Mouse (Mus musculus): ENCODE data around the gene 1700007K13Rik. TPM values are rescaled to one million over a fixed set of nuclear protein-coding genes. Genes with fewer than 3 reads are reported as not detected.

1700007K13Rik gene
- polyA plus RNA-seq, 1 experiment from 2014 or later, result 0.80 TPM

DNA sequence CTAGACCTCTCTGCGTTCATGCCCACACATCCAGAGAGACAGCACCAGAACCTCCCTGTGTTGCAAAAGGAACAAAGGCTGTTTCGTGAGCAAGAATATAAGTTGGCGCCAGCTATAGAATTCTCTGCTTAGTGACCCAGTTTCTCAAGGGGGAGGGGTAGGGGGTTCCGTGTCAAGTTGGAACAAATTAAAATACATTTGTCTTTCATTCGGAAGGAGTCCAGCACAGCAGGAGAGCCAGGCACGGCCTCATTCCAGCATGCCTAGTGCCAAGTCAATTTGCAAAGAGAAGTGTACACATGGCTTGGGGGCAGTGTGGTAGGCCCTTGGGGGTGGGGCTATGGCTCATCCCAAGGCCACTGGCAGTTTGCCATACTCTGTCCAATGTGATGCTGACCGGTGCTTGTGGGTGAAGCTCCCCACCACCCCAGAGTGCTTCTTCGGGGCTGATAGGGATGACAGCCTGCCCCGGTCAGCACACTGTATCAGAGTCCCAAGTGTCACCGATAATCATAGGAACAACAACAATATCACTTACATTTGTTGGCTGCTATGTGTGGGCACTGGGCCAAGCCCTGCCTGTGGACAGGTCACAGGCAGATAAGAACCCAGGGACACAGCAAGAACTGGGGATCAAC is 50.6 kb downstream of the 1700007K13Rik start:
- H3K4me2 ChIP-seq (ENCODE audit: low read depth, low read length), result no peak overlapping the region
- 60% methylated on average over 10 of the region's 10 CpGs for WGBS
- H3K36me3 ChIP-seq (ENCODE audit: control insufficient read depth, insufficient read depth, low read length), result no peaks in the 10 kb centered on the region
- no peak overlapping the region for H3K4me3 ChIP-seq (replicated peaks; ENCODE audit: low read length)
- no peak for ATAC-seq (ENCODE audit: insufficient read depth, low FRiP score)
- H3K27ac ChIP-seq (ENCODE audit: low read length), result no peak overlapping the region
- H3K9ac ChIP-seq (ENCODE audit: low read length), result no peak overlapping the region
- no peaks in the 10 kb centered on the region for H3K27me3 ChIP-seq (ENCODE audit: control insufficient read depth, insufficient read depth, low read length)
- H3K4me1 ChIP-seq (ENCODE audit: control insufficient read depth, insufficient read depth, low read length), result 0 out of 2 replicates have a peak, but pooled peaks cover 4% of the 10 kb centered on the region
- H3K9me3 ChIP-seq (replicated peaks; ENCODE audit: control insufficient read depth, low read length), result no peaks in the 10 kb centered on the region

DNA sequence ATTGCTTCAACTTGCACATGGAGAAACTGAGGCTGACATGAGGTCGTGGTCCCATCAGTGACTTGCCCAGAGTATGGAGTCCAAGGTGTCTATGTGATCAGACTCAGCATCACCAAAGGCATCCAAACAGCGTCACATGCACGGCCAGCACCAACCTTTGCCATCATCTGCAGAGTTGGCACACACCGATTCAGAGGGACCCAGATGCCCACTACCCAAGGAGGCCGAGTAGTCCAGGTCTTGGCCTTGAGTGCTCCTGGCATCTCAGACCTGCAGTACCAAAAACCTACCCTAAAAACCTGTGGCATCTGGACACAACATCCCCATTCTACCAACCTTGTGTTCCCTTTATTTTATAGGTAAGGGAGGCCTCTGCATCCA is 51.4 kb downstream of the 1700007K13Rik start:
- Histone ChIP-seq H3K36me3 (ENCODE audit: control insufficient read depth, insufficient read depth, low read length) (no peaks in the 10 kb centered on the region), H3K4me3 (replicated peaks; ENCODE audit: low read length) (no peak overlapping the region), H3K4me2 (ENCODE audit: low read depth, low read length) (no peak overlapping the region), H3K27me3 (ENCODE audit: control insufficient read depth, insufficient read depth, low read length) (no peaks in the 10 kb centered on the region), H3K27ac (ENCODE audit: low read length) (no peak overlapping the region), H3K4me1 (ENCODE audit: control insufficient read depth, insufficient read depth, low read length) (0 out of 2 replicates have a peak, but pooled peaks cover 4% of the 10 kb centered on the region), H3K9me3 (replicated peaks; ENCODE audit: control insufficient read depth, low read length) (no peaks in the 10 kb centered on the region), H3K9ac (ENCODE audit: low read length) (no peak overlapping the region)
- ATAC-seq (ENCODE audit: insufficient read depth, low FRiP score), result no peak
- 83% methylated on average over 5 of the region's 5 CpGs for WGBS

DNA sequence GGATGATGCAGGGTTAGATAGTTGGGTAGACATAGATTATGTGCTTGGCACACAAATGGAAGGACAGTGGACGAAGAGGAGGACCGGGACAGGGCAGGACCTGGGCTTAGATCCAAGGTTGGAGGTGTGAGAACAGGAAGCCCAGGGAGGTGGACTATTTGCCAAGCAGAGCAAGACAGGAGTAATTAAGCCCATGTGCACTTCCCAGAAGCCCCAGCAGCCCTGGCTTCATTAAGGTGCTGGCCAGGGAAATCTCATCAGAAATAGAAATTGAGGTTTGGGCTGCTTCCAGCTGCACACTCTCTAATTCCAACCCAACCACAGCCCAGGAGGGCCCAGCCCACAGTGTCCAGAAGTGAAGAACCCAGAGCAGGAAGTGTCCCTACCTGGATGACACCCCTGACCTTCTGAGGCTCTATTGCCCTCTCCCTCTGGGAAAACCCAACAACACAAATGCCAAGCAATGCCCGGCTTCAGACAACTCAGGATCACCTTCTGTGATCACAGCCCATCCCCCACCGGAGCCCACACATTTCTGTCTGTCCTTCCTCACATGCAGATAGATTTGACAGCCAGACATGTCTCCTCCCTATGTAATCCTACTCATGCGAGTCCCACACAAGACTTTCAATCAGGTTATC is 51.9 kb downstream of the 1700007K13Rik start:
- Histone ChIP-seq H3K4me2 (ENCODE audit: low read depth, low read length) (no peak overlapping the region), H3K9ac (ENCODE audit: low read length) (no peak overlapping the region), H3K9me3 (replicated peaks; ENCODE audit: control insufficient read depth, low read length) (no peaks in the 10 kb centered on the region), H3K4me3 (replicated peaks; ENCODE audit: low read length) (no peak overlapping the region), H3K36me3 (ENCODE audit: control insufficient read depth, insufficient read depth, low read length) (no peaks in the 10 kb centered on the region), H3K4me1 (ENCODE audit: control insufficient read depth, insufficient read depth, low read length) (0 out of 2 replicates have a peak, but pooled peaks cover 4% of the 10 kb centered on the region), H3K27me3 (ENCODE audit: control insufficient read depth, insufficient read depth, low read length) (no peaks in the 10 kb centered on the region), H3K27ac (ENCODE audit: low read length) (no peak overlapping the region)
- WGBS, result 84% methylated on average over 5 of the region's 5 CpGs
- ATAC-seq (ENCODE audit: insufficient read depth, low FRiP score), result no peak

DNA sequence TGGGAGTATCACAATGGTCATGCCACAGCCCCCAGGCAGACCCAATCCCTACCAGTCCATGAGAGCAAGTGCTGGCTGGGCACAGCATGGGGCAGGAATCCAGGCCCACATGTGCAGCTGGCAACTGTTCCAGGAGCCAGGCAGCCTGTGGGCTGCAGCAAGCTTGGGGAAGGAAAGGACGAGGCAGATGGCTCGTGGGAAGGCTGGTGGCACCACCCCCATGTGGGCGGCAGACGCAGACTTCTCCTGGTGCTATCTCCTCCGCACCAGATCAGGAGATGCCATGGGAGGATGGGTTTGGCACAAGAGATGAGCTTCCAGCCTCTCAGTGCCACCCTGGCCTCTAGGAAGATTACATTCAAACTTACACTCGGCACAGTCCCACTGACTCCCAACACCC is 53.2 kb downstream of the 1700007K13Rik start:
- H3K36me3 ChIP-seq (ENCODE audit: control insufficient read depth, insufficient read depth, low read length), result no peaks in the 10 kb centered on the region
- no peak overlapping the region for H3K4me3 ChIP-seq (replicated peaks; ENCODE audit: low read length)
- H3K9ac ChIP-seq (ENCODE audit: low read length), result no peak overlapping the region
- ATAC-seq (ENCODE audit: insufficient read depth, low FRiP score), result no peak
- no peaks in the 10 kb centered on the region for H3K27me3 ChIP-seq (ENCODE audit: control insufficient read depth, insufficient read depth, low read length)
- 81% methylated on average over 6 of the region's 6 CpGs for WGBS
- no peaks in the 10 kb centered on the region for H3K9me3 ChIP-seq (replicated peaks; ENCODE audit: control insufficient read depth, low read length)
- H3K27ac ChIP-seq (ENCODE audit: low read length), result no peak overlapping the region
- no peak overlapping the region for H3K4me2 ChIP-seq (ENCODE audit: low read depth, low read length)
- H3K4me1 ChIP-seq (ENCODE audit: control insufficient read depth, insufficient read depth, low read length), result 0 out of 2 replicates have a peak, but pooled peaks cover 4% of the 10 kb centered on the region

Other genes with a start within 250 kb of the 1700007K13Rik start
- gene Ppp1r26, start 19.5 kb downstream of the 1700007K13Rik start, polyA plus RNA-seq (2015; fragmentation: Nextera tagmentation; extraction: Ambion mirVana), result 3.3 and 4.2 TPM in 2 replicates
- gene Mrps2, start 1.7 kb upstream of the 1700007K13Rik start, polyA plus RNA-seq (2015; fragmentation: Nextera tagmentation; extraction: Ambion mirVana), result 53.5 and 54.0 TPM in 2 replicates
- gene Gbgt1, start 30.6 kb upstream of the 1700007K13Rik start, polyA plus RNA-seq (2015; fragmentation: Nextera tagmentation; extraction: Ambion mirVana), result 3.2 and 3.5 TPM in 2 replicates
- 7.4 and 8.9 TPM in 2 replicates for gene Gm10134, start 39.8 kb upstream of the 1700007K13Rik start, polyA plus RNA-seq (2015; fragmentation: Nextera tagmentation; extraction: Ambion mirVana)
- gene Ralgds, start 46.8 kb upstream of the 1700007K13Rik start, polyA plus RNA-seq (2015; fragmentation: Nextera tagmentation; extraction: Ambion mirVana), result 24.6 and 28.2 TPM in 2 replicates
- gene Cel, start 97.1 kb upstream of the 1700007K13Rik start, polyA plus RNA-seq (2015; fragmentation: Nextera tagmentation; extraction: Ambion mirVana), result 562 and 718 TPM in 2 replicates
- gene Gtf3c5, start 117.4 kb upstream of the 1700007K13Rik start, polyA plus RNA-seq (2015; fragmentation: Nextera tagmentation; extraction: Ambion mirVana), result 37.2 and 38.2 TPM in 2 replicates
- 4.3 and 6.5 TPM in 2 replicates for gene Gfi1b, start 155.7 kb upstream of the 1700007K13Rik start, polyA plus RNA-seq (2015; fragmentation: Nextera tagmentation; extraction: Ambion mirVana)
- 16.5 and 18.8 TPM in 2 replicates for gene Tsc1, start 174.9 kb upstream of the 1700007K13Rik start, polyA plus RNA-seq (2015; fragmentation: Nextera tagmentation; extraction: Ambion mirVana)
- 1.3 and 1.5 TPM in 2 replicates for gene Spaca9, start 233.4 kb upstream of the 1700007K13Rik start, polyA plus RNA-seq (2015; fragmentation: Nextera tagmentation; extraction: Ambion mirVana)
- gene Ak8, start 233.8 kb upstream of the 1700007K13Rik start, polyA plus RNA-seq (2015; fragmentation: Nextera tagmentation; extraction: Ambion mirVana), result 0.46 and 1.2 TPM in 2 replicates

Data from stomach, embryonic 16.5 days (tissue).